Mouse (Mus musculus) lung, embryonic 14.5 days (tissue): ENCODE measurements around the gene Scarb2. TPM values are rescaled to one million over a fixed set of nuclear protein-coding genes. Genes with fewer than 3 reads are reported as not detected.

ENCODE experiments used
- ATAC-seq: fragments of 200-750 bp; cut with Nextera tagmentation; 2 replicates; pipeline ENCODE4 v1.8.0; 2017; ENCODE audit warnings: mild to moderate bottlenecking, moderate TSS enrichment, moderate library complexity; ENCODE audit not compliant: insufficient read depth
- DNase-seq: peaks from one replicate; pipeline ENCODE4 v3.0.0-alpha.2; 2015
- H3K27ac ChIP-seq: fragments of 300-500 bp; sonication (generic); 2 replicates; pipeline ENCODE4 v1.5.1; 2014; ENCODE audit warnings: low read depth, mild to moderate bottlenecking, moderate library complexity
- H3K27me3 ChIP-seq: fragments of 300-500 bp; sonication (generic); 2 replicates; pipeline ENCODE4 v1.6.1; 2014; ENCODE audit warnings: low read length, control low read depth; ENCODE audit not compliant: insufficient read depth
- H3K36me3 ChIP-seq: fragments of 300-500 bp; sonication (generic); 2 replicates; pipeline ENCODE4 v1.6.1; 2014; ENCODE audit warnings: control low read depth; ENCODE audit not compliant: insufficient read depth
- H3K4me1 ChIP-seq: fragments of 300-500 bp; sonication (generic); 2 replicates; pipeline ENCODE4 v1.6.1; 2014; ENCODE audit warnings: antibody characterized with exemption, control low read depth; ENCODE audit not compliant: insufficient read depth
- H3K4me2 ChIP-seq: fragments of 300-500 bp; sonication (generic); 2 replicates; pipeline ENCODE4 v1.6.1; 2014; ENCODE audit warnings: mild to moderate bottlenecking
- H3K4me3 ChIP-seq: fragments of 300-500 bp; sonication (generic); 2 replicates; pipeline ENCODE4 v1.5.1; 2014; ENCODE audit warnings: low read depth, low read length
- H3K9ac ChIP-seq: fragments of 300-500 bp; sonication (generic); 2 replicates; pipeline ENCODE4 v1.6.1; 2014
- H3K9me3 ChIP-seq: fragments of 300-500 bp; sonication (generic); 2 replicates; pipeline ENCODE4 v1.6.1; 2016; ENCODE audit warnings: low read depth, low read length, control low read depth
- CTCF ChIP-seq: IDR thresholded peaks from 2 replicates; pipeline ENCODE4 v1.5.1; 2016; ENCODE audit warnings: antibody characterized with exemption, low read depth
- WGBS: fragments of 180-500 bp; shearing (Covaris S2); extraction: QIAGEN DNeasy Blood & Tissue Kit; methylation state at CpG from one replicate; pipeline ENCODE4 v1.1.7; 2014; 5-methylcytosine and 5-hydroxymethylcytosine counted together
- polyA plus RNA-seq: library from polyadenylated mRNA; unstranded; fragments of >200 nt; fragmentation: Nextera tagmentation; extraction: Ambion mirVana; gene quantifications from 2 replicates; pipeline ENCODE4 v1.2.1, GENCODE M21; 2014

Scarb2 gene
- polyA plus RNA-seq, 1 experiment from 2014 or later = 9.5 TPM

DNA sequence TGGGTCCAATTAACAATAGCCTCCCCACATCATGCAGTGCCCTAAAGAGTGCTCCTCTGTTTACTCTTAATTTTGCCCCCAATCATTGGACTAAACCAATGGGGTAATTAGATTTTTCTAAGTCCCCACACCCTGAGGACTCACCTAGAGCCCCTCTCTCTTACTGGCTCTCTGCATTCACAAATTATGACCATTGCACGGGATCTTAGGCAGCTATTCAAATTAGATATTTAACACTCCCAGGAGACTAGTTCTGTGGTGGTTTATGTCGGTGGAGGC is 102.3 kb downstream of the Scarb2 start:
- no peak for DNase-seq
- WGBS = 36% methylated on average over 2 of the region's 2 CpGs
- Histone ChIP-seq H3K4me1 (no peaks in the 10 kb centered on the region), H3K9me3 (no peaks in the 10 kb centered on the region), H3K27ac (no peak overlapping the region), H3K27me3 (no peaks in the 10 kb centered on the region), H3K9ac (no peak overlapping the region), H3K36me3 (no peaks in the 10 kb centered on the region), H3K4me3 (no peak overlapping the region), H3K4me2 (no peak overlapping the region)
- TF ChIP-seq CTCF = no peak
- no peak for ATAC-seq

DNA sequence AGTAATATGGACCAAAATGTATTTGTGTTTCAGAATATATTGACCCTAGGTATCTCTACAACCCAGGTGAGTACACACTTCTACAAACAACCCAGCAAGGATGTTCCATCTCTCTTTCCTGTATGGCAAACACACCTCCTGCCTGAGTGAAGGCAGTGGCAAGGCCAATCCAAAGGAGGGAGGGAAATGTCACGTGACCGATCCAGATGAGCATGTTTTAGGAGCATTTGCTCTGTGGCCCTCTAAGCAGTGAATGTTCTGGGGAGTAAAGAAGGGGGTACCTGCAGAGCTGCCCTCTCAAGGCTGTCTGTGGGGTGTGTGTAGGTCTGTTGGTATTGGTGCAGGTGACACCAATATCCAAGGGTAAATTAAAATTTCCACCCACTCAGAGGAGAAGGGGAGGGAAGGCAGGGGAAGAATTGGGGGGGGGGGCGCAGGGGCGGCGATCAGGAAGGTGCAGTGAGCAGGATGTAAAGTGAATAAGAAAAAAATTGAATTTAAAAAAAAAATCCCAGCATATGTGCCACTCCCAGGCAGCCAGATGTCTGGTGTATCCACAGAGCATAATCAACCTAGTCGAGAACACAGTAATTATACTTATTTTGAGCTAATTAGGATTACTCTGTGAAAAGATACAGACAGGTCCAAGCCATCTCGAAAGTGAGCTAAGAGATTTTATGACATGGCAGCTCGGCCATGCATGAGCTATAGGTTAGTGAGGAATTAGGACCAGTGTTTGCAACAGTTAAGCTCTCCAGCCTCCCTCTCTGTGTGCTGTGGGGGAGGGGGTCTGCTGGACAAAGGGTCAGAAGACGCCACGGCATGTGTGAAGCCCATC is 102.9 kb downstream of the Scarb2 start:
- WGBS = 61% methylated on average over 10 of the region's 10 CpGs
- H3K4me3 ChIP-seq = no peak overlapping the region
- ATAC-seq (no peak), DNase-seq (no peak)
- no peak for TF ChIP-seq CTCF
- no peaks in the 10 kb centered on the region for H3K36me3 ChIP-seq
- no peak overlapping the region for H3K4me2 ChIP-seq
- H3K9ac ChIP-seq = no peak overlapping the region
- no peaks in the 10 kb centered on the region for H3K27me3 ChIP-seq
- no peak overlapping the region for H3K27ac ChIP-seq
- H3K4me1 ChIP-seq = no peaks in the 10 kb centered on the region
- no peaks in the 10 kb centered on the region for H3K9me3 ChIP-seq

DNA sequence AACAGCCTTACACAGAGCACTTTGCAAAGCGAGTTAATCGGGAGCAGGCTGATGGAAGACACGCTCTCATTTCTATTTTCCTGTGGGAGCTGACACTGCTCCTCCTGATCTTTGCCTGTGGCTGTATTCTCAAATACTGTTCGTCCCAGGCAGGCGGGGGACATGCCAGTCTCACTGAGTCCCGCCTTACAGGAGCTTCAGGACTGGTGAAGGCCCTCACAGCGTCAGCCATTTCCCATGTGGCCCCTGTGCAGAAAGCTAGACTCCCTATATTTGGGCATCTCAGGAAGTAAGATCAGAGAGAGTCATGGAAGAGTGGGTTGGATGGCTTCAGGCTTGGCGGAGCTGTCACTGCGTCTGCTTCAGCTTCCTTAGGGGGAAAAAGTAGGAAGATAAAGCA is 103.8 kb downstream of the Scarb2 start:
- Histone ChIP-seq H3K4me1 (no peaks in the 10 kb centered on the region), H3K36me3 (no peaks in the 10 kb centered on the region), H3K4me3 (no peak overlapping the region), H3K9ac (no peak overlapping the region), H3K27ac (no peak overlapping the region), H3K4me2 (no peak overlapping the region), H3K27me3 (no peaks in the 10 kb centered on the region), H3K9me3 (no peaks in the 10 kb centered on the region)
- DNase-seq (no peak), ATAC-seq (no peak)
- WGBS = 65% methylated on average over 9 of the region's 9 CpGs
- no peak for TF ChIP-seq CTCF

GRCm38 (mm10) chr5:92398153-92398552 is 108.5 kb downstream of the Scarb2 start:
- Histone ChIP-seq H3K27ac (no peak overlapping the region), H3K9ac (no peak overlapping the region), H3K4me2 (no peak overlapping the region), H3K36me3 (no peaks in the 10 kb centered on the region), H3K9me3 (no peaks in the 10 kb centered on the region), H3K4me3 (no peak overlapping the region), H3K4me1 (no peaks in the 10 kb centered on the region), H3K27me3 (peaks cover 12% of the 10 kb centered on the region; the same call in 1 of the 2 replicates)
- WGBS = 19% methylated on average over 5 of the region's 5 CpGs
- peak; percentile 88 for TF ChIP-seq CTCF
- peak; percentile 90 for ATAC-seq
- peak; percentile 95 for DNase-seq

DNA sequence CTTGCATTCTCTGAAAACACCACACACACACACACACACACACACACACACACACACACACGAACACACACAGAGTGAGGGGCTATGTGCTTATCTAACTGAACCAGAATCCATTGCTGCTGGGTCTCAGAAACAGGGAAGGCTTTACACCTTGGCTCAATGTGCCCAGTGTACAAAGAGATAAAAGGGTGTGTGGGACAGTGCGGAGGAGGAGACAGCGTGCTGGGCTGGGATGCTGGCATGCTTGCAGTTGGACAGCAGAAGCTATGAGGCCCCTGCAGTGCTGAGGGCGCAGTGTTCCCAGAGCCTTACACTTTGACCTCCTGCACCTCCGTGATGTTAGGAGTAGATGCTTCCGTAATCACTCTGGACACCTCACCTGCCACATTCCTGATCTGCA is 110.2 kb downstream of the Scarb2 start:
- no peak overlapping the region for H3K27ac ChIP-seq
- no peak overlapping the region for H3K4me3 ChIP-seq
- H3K27me3 ChIP-seq = peaks cover 29% of the 10 kb centered on the region
- H3K9me3 ChIP-seq = no peaks in the 10 kb centered on the region
- no peak for TF ChIP-seq CTCF
- H3K4me1 ChIP-seq = no peaks in the 10 kb centered on the region
- no peaks in the 10 kb centered on the region for H3K36me3 ChIP-seq
- H3K9ac ChIP-seq = no peak overlapping the region
- no peak overlapping the region for H3K4me2 ChIP-seq
- DNase-seq = no peak
- WGBS = 77% methylated on average over 6 of the region's 6 CpGs
- ATAC-seq = no peak

DNA sequence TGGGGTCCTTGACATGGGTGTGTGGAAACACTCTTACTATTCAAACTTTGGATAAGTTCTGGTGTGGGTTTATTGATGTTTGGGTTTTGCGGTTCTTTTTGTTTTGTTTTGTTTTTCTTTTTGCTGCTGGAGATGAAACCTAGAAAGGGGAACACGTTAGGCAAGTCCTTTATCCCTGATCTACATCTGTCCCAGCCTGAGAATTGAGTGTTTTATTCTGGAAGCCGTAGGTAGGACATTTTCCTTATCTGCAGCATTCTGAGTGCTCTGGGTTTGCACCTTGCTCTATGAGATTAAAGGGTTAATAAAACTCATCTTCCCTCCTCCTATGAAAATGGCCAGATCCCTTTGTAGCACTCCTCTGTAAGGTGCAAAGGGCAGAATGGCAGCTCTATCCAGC is 110.9 kb downstream of the Scarb2 start:
- Histone ChIP-seq H3K4me3 (no peak overlapping the region), H3K4me2 (no peak overlapping the region), H3K9me3 (no peaks in the 10 kb centered on the region), H3K27me3 (peaks cover 36% of the 10 kb centered on the region), H3K4me1 (no peaks in the 10 kb centered on the region), H3K27ac (no peak overlapping the region), H3K9ac (no peak overlapping the region), H3K36me3 (no peaks in the 10 kb centered on the region)
- ATAC-seq = no peak
- WGBS = 69% methylated on average over 3 of the region's 3 CpGs
- no peak for TF ChIP-seq CTCF
- no peak for DNase-seq

- no peak for TF ChIP-seq CTCF
- no peaks in the 10 kb centered on the region for H3K36me3 ChIP-seq
- no peak overlapping the region for H3K9ac ChIP-seq
- H3K4me1 ChIP-seq = no peaks in the 10 kb centered on the region
- H3K4me2 ChIP-seq = no peak overlapping the region
- no peak overlapping the region for H3K27ac ChIP-seq
- DNase-seq (no peak), ATAC-seq (no peak)
- H3K27me3 ChIP-seq = peaks cover 40% of the 10 kb centered on the region
- no peak overlapping the region for H3K4me3 ChIP-seq
- WGBS = 52% methylated on average over 10 of the region's 10 CpGs
- no peaks in the 10 kb centered on the region for H3K9me3 ChIP-seq
These were observed 112.8 kb downstream of the Scarb2 start for GRCm38 (mm10) chr5:92393863-92394262.
